Mouse (Mus musculus) megakaryocyte, embryonic 14.5 days (primary cell): ENCODE results near the gene Ccdc157. TPM values are rescaled to one million over a fixed set of nuclear protein-coding genes. Genes with fewer than 3 reads are reported as not detected.
"Not testable (repeated sequence)": the region's sequence is repeated elsewhere in the genome, so short reads cannot be mapped to it uniquely, and the experiment has no call there.

ENCODE experiments used
- H3K27me3 ChIP-seq: replicated peaks from 2 replicates; pipeline ENCODE3; 2012; ENCODE audit warnings: inconsistent platforms
- H3K36me3 ChIP-seq: replicated peaks from 2 replicates; pipeline ENCODE3; 2012; ENCODE audit warnings: low read length, inconsistent platforms, mixed read lengths
- H3K4me1 ChIP-seq: 2 replicates; pipeline ENCODE4 v1.6.1; 2012; ENCODE audit warnings: inconsistent platforms
- H3K4me3 ChIP-seq: replicated peaks from 2 replicates; pipeline ENCODE3; 2012; ENCODE audit warnings: moderate library complexity, mild to moderate bottlenecking, inconsistent platforms
- H3K9me3 ChIP-seq: 2 replicates; pipeline ENCODE4 v1.6.1; 2012; ENCODE audit warnings: inconsistent platforms
- FLI1 ChIP-seq: IDR thresholded peaks from 2 replicates; pipeline ENCODE4 v1.6.1; 2012; ENCODE audit warnings: low read length, inconsistent platforms, mixed read lengths
- GATA1 ChIP-seq: IDR thresholded peaks from 3 replicates; pipeline ENCODE4 v1.6.1; 2012; ENCODE audit warnings: mixed read lengths, low read length, inconsistent platforms, borderline replicate concordance
- polyA plus RNA-seq: library from polyadenylated mRNA; stranded (reverse); fragments of >175 nt; gene quantifications from 2 replicates; pipeline ENCODE4 v1.2.3, GENCODE M21; 2012; ENCODE audit warnings: low replicate concordance; ENCODE audit not compliant: insufficient read depth

The Ccdc157 gene
- polyA plus RNA-seq, 1 experiment: 0.56 TPM

GRCm38 (mm10) chr11:4112033-4112432 is 48.1 kb downstream of the Ccdc157 start:
- no peak for TF ChIP-seq GATA1
- TF ChIP-seq FLI1: no peak
- H3K36me3 ChIP-seq: peaks cover 81% of the 10 kb centered on the region
- H3K4me3 ChIP-seq: no peak overlapping the region
- H3K4me1 ChIP-seq: peaks cover 33% of the 10 kb centered on the region
- H3K9me3 ChIP-seq: no peaks in the 10 kb centered on the region
- no peaks in the 10 kb centered on the region for H3K27me3 ChIP-seq

- H3K4me1 ChIP-seq: peaks cover 16% of the 10 kb centered on the region
- H3K4me3 ChIP-seq: no peak overlapping the region
- H3K9me3 ChIP-seq: no peaks in the 10 kb centered on the region
- H3K36me3 ChIP-seq: peaks cover 89% of the 10 kb centered on the region
- no peak for TF ChIP-seq FLI1
- no peak for TF ChIP-seq GATA1
- H3K27me3 ChIP-seq: no peaks in the 10 kb centered on the region
These were observed 51.4 kb downstream of the Ccdc157 start for GRCm38 (mm10) chr11:4108691-4109090.

GRCm38 (mm10) chr11:4107901-4108300 is 52.2 kb downstream of the Ccdc157 start:
- H3K4me1 ChIP-seq, H3K4me3 ChIP-seq, H3K27me3 ChIP-seq, H3K9me3 ChIP-seq: not testable (repeated sequence)
- H3K36me3 ChIP-seq: peaks cover 89% of the 10 kb centered on the region

GRCm38 (mm10) chr11:4105444-4105843 is 54.6 kb downstream of the Ccdc157 start:
- H3K27me3 ChIP-seq: no peaks in the 10 kb centered on the region
- no peak for TF ChIP-seq FLI1

GRCm38 (mm10) chr11:4104989-4105388 is 55.1 kb downstream of the Ccdc157 start:
- Histone ChIP-seq H3K4me3 (no peak overlapping the region), H3K27me3 (no peaks in the 10 kb centered on the region), H3K36me3 (peaks cover 82% of the 10 kb centered on the region)

More at GRCm38 (mm10) chr11:4105444-4105843, 54.6 kb downstream of the Ccdc157 start:
- Histone ChIP-seq H3K4me3 (no peak overlapping the region), H3K36me3 (peaks cover 83% of the 10 kb centered on the region), H3K9me3 (no peaks in the 10 kb centered on the region), H3K4me1 (peaks cover 19% of the 10 kb centered on the region)

GRCm38 (mm10) chr11:4103522-4103921 is 56.6 kb downstream of the Ccdc157 start:
- H3K4me1 ChIP-seq: peaks cover 28% of the 10 kb centered on the region
- no peaks in the 10 kb centered on the region for H3K9me3 ChIP-seq
- H3K27me3 ChIP-seq: no peaks in the 10 kb centered on the region
- TF ChIP-seq GATA1: no peak
- TF ChIP-seq FLI1: no peak
- peaks cover 83% of the 10 kb centered on the region for H3K36me3 ChIP-seq
- H3K4me3 ChIP-seq: no peak overlapping the region

More at GRCm38 (mm10) chr11:4104989-4105388, 55.1 kb downstream of the Ccdc157 start:
- Histone ChIP-seq H3K9me3 (no peaks in the 10 kb centered on the region), H3K4me1 (peaks cover 19% of the 10 kb centered on the region)
- no peak for TF ChIP-seq FLI1
- no peak for TF ChIP-seq GATA1

- H3K9me3 ChIP-seq: no peaks in the 10 kb centered on the region
- no peak overlapping the region for H3K4me3 ChIP-seq
- peaks cover 75% of the 10 kb centered on the region for H3K36me3 ChIP-seq
- H3K4me1 ChIP-seq: peaks cover 42% of the 10 kb centered on the region
- TF ChIP-seq GATA1 (no peak), FLI1 (no peak)
- no peaks in the 10 kb centered on the region for H3K27me3 ChIP-seq
These were observed 58.2 kb downstream of the Ccdc157 start for GRCm38 (mm10) chr11:4101851-4102250.

GRCm38 (mm10) chr11:4099447-4099846 is 60.6 kb downstream of the Ccdc157 start:
- no peaks in the 10 kb centered on the region for H3K9me3 ChIP-seq
- peaks cover 58% of the 10 kb centered on the region for H3K4me1 ChIP-seq
- no peak overlapping the region for H3K4me3 ChIP-seq
- TF ChIP-seq GATA1: no peak
- TF ChIP-seq FLI1: no peak
- no peaks in the 10 kb centered on the region for H3K27me3 ChIP-seq
- H3K36me3 ChIP-seq: peaks cover 53% of the 10 kb centered on the region

- Histone ChIP-seq H3K4me3 (no peak overlapping the region), H3K9me3 (no peaks in the 10 kb centered on the region), H3K27me3 (no peaks in the 10 kb centered on the region), H3K36me3 (peaks cover 56% of the 10 kb centered on the region), H3K4me1 (peaks cover 64% of the 10 kb centered on the region)
- TF ChIP-seq FLI1: no peak
- no peak for TF ChIP-seq GATA1
These were observed 61.3 kb downstream of the Ccdc157 start for GRCm38 (mm10) chr11:4098816-4099215.

- H3K4me1 ChIP-seq: peaks cover 69% of the 10 kb centered on the region
- H3K9me3 ChIP-seq: no peaks in the 10 kb centered on the region
- no peaks in the 10 kb centered on the region for H3K27me3 ChIP-seq
- peaks cover 56% of the 10 kb centered on the region for H3K36me3 ChIP-seq
- no peak for TF ChIP-seq FLI1
- TF ChIP-seq GATA1: no peak
- H3K4me3 ChIP-seq: no peak overlapping the region
These were observed 62.0 kb downstream of the Ccdc157 start for GRCm38 (mm10) chr11:4098120-4098519.

- TF ChIP-seq GATA1 (no peak), FLI1 (no peak)
- peaks cover 2% of the 10 kb centered on the region for H3K9me3 ChIP-seq
- H3K4me3 ChIP-seq: peak overlapping the region; percentile 94
- peaks cover 64% of the 10 kb centered on the region for H3K4me1 ChIP-seq
- H3K36me3 ChIP-seq: peaks cover 55% of the 10 kb centered on the region
- no peaks in the 10 kb centered on the region for H3K27me3 ChIP-seq
These were observed 62.9 kb downstream of the Ccdc157 start for GRCm38 (mm10) chr11:4097091-4097621.
